Mouse (Mus musculus) embryonic fibroblast, embryonic 13.5 days (primary cell): ENCODE measurements around the gene Bricd5. TPM values are rescaled to one million over a fixed set of nuclear protein-coding genes. Genes with fewer than 3 reads are reported as not detected.

Source experiments
- H3K27ac ChIP-seq: 2 replicates; pipeline ENCODE4 v1.5.1; 2012; ENCODE audit warnings: low read length, control low read depth, inconsistent platforms; ENCODE audit not compliant: insufficient read depth
- H3K4me1 ChIP-seq: 2 replicates; pipeline ENCODE4 v1.6.1; 2011; ENCODE audit warnings: low read length; ENCODE audit not compliant: control insufficient read depth, insufficient read depth
- H3K4me3 ChIP-seq: 2 replicates; pipeline ENCODE4 v1.5.1; 2011; ENCODE audit warnings: mild to moderate bottlenecking, control low read depth, low read length; ENCODE audit not compliant: insufficient read depth
- CTCF ChIP-seq: IDR thresholded peaks from 2 replicates; pipeline ENCODE4 v1.5.1; 2011; ENCODE audit warnings: mild to moderate bottlenecking, control low read depth, low read length, moderate library complexity, borderline replicate concordance; ENCODE audit not compliant: insufficient read depth
- POLR2A ChIP-seq: IDR thresholded peaks from 2 replicates; pipeline ENCODE4 v1.6.1; 2011; ENCODE audit warnings: low read depth, mild to moderate bottlenecking, control low read depth, low read length, moderate library complexity
- polyA plus RNA-seq: library from polyadenylated mRNA; stranded (reverse); fragments of >200 nt; gene quantifications from 2 replicates; pipeline ENCODE4 v1.2.4, GENCODE M21; 2011; ENCODE audit warnings: low read depth; ENCODE audit not compliant: missing spikeins, insufficient read length

Gene Bricd5
- polyA plus RNA-seq, 1 experiment, result not detected

- Histone ChIP-seq H3K4me3 (no peak overlapping the region), H3K4me1 (no peaks in the 10 kb centered on the region; the same call in 1 of the 2 replicates), H3K27ac (no peak overlapping the region)
- TF ChIP-seq POLR2A (no peak), CTCF (no peak)
Measured at GRCm38 (mm10) chr17:24481027-24481815, 7.5 kb downstream of the Bricd5 start.

DNA sequence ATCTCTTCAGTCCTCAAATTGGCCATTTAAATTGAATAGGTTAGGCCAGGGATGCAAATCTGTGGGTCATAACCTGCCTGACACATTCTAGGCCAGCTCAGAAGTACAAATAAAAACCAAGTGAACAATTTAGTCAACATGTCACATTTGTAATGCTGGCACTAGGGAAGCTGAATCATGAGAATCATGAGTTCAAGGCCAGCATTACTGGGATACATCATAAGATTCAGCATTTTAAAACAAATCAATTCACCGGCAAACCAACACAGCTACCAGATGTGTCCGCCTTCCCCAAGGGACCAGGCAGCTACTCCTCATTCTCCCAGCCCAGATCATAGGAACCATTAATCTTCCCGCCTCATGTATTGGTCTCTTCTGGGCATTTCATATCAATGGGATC lies 9.8 kb downstream of the Bricd5 start:
- Histone ChIP-seq H3K4me1 (no peaks in the 10 kb centered on the region; the same call in 1 of the 2 replicates), H3K27ac (no peak overlapping the region), H3K4me3 (no peak overlapping the region)
- TF ChIP-seq CTCF, result no peak
- TF ChIP-seq POLR2A, result no peak

DNA sequence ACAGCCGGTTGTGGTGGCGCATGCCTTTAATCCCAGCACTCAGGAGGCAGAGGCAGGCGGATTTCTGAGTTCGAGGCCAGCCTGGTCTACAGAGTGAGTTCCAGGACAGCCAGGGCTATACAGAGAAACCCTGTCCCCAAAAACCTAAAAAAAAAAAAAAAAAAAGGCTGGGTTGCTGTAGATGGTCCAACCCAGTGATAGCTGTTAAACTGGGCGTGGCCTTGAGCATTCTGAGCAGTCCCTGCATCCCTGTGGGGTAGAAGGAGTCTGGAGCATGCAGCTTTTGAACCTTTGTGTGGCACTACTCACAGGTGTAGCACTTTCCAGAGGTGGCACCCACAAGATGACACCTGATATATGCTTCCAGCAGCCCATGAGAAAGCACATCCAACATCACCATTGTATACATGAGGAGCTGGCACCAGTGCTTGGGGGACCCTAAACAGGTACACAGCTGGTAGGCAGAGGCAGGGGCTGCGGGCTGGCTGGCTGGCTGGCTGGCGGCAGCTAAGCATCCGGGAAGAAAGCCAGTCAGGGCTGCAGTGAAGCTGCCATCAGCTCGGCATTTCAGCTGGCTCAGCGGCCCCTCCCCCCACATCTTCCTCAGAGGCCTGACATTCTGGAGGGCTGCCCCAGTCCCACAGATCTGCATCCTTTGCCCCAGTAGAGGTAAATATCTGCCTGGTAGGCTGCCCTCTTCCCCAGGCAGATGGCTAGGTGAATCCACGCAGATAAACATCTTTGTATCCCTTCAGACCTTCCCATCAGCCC lies 11.6 kb downstream of the Bricd5 start:
- Histone ChIP-seq H3K4me1 (no peaks in the 10 kb centered on the region), H3K27ac (no peak overlapping the region), H3K4me3 (no peak overlapping the region)
- TF ChIP-seq POLR2A (no peak), CTCF (no peak)

GRCm38 (mm10) chr17:24488186-24488661 lies 14.5 kb downstream of the Bricd5 start, which contains the start of gene Caskin1:
Gene Caskin1 (plus strand): TSS chr17:24488601.
- TF ChIP-seq POLR2A (no peak), CTCF (no peak)
- peak within 1 kb of the TSS; percentile 42 for H3K4me3 ChIP-seq
- H3K27ac ChIP-seq, result no peak within 1 kb of the TSS
- no peaks in the 10 kb centered on the region for H3K4me1 ChIP-seq

- no peaks in the 10 kb centered on the region for H3K4me1 ChIP-seq
- H3K4me3 ChIP-seq, result peak overlapping the region; percentile 42
- TF ChIP-seq CTCF, result no peak
- TF ChIP-seq POLR2A, result no peak
- no peak overlapping the region for H3K27ac ChIP-seq
Measured at GRCm38 (mm10) chr17:24488662-24489264, 15.1 kb downstream of the Bricd5 start.

- Histone ChIP-seq H3K27ac (no peak overlapping the region), H3K4me1 (no peaks in the 10 kb centered on the region), H3K4me3 (0 out of 2 replicates have a peak overlapping the region, but pooled peaks have one; percentile 42)
- TF ChIP-seq CTCF (no peak), POLR2A (no peak)
Measured at GRCm38 (mm10) chr17:24489265-24490030, 15.8 kb downstream of the Bricd5 start.

GRCm38 (mm10) chr17:24490399-24490798 lies 16.7 kb downstream of the Bricd5 start:
- H3K4me1 ChIP-seq, result no peaks in the 10 kb centered on the region
- H3K4me3 ChIP-seq, result no peak overlapping the region
- no peak overlapping the region for H3K27ac ChIP-seq
- TF ChIP-seq POLR2A, result no peak
- TF ChIP-seq CTCF, result no peak

DNA sequence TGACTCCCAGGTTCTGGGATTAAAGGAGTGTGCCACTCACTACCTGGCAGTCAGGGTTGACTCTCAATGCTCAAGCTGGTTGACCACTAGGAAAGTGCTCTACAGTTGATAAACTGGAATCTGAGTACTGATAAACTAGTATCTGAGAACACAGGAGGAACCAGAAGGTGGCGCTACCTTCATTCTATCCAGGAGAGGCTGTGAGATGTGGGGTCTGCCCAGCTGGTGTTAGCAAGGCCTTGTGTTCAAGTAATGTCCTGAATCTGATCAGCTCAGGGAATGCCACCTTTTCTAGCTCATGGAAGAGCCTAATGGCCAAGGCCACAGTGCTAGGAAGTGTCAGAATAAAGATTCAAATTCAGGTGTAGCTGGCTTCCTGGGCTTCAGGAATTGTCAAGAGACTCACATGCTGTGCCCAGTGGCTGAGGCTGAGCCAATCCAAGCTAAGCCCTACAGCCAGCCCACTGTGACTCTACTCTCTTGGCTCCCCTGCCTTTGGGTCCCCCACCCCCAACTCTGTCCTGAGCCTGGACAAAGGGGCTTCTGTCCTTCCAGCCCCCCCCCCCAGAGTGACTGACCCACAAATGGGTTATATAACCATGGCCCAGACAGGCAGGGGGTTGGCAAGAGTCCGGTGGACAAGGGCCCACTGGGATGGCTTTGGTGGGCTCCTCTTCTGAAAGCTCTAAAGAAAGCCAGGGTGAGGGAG lies 21.1 kb downstream of the Bricd5 start:
- H3K27ac ChIP-seq, result no peak overlapping the region
- H3K4me1 ChIP-seq, result no peaks in the 10 kb centered on the region
- no peak for TF ChIP-seq POLR2A
- 0 out of 2 replicates have a peak, but pooled peaks have one; percentile 9 for TF ChIP-seq CTCF
- no peak overlapping the region for H3K4me3 ChIP-seq
